Mouse (Mus musculus): ENCODE data around the gene 1700034J05Rik. TPM values are rescaled to one million over a fixed set of nuclear protein-coding genes. Genes with fewer than 3 reads are reported as not detected.

Gene 1700034J05Rik
- polyA plus RNA-seq, 1 experiment from 2014 or later, result 0.09 TPM

GRCm38 (mm10) chr6:146960956-146961355 lies 6.7 kb upstream of the 1700034J05Rik start:
- whole genome bisulfite sequencing, result 94% methylated on average over 5 of the region's 5 CpGs
- no peaks in the 10 kb centered on the region for H3K36me3 ChIP-seq (ENCODE audit: control insufficient read depth, insufficient read depth, low read length)
- H3K27me3 ChIP-seq (ENCODE audit: control insufficient read depth, insufficient read depth, low read length), result no peaks in the 10 kb centered on the region
- peaks cover under 1% of the 10 kb centered on the region; the same call in 1 of the 2 replicates for H3K4me1 ChIP-seq (replicated peaks; ENCODE audit: control insufficient read depth, insufficient read depth, low read length)
- no peak overlapping the region for H3K4me2 ChIP-seq (ENCODE audit: low read depth, low read length, severe bottlenecking)
- no peak overlapping the region for H3K4me3 ChIP-seq (ENCODE audit: low read depth, low read length)
- no peaks in the 10 kb centered on the region for H3K9me3 ChIP-seq (ENCODE audit: control insufficient read depth, low read length)
- H3K9ac ChIP-seq (ENCODE audit: low read length), result no peak overlapping the region
- H3K27ac ChIP-seq (ENCODE audit: low read depth, low read length), result no peak overlapping the region
- ATAC-seq (replicated peaks; ENCODE audit: low FRiP score) (no peak), DNase-seq (ENCODE audit: low spot score) (no peak)

- Histone ChIP-seq H3K9ac (ENCODE audit: low read length) (no peak overlapping the region), H3K4me1 (replicated peaks; ENCODE audit: control insufficient read depth, insufficient read depth, low read length) (peaks cover 4% of the 10 kb centered on the region; the same call in 1 of the 2 replicates), H3K9me3 (ENCODE audit: control insufficient read depth, low read length) (no peaks in the 10 kb centered on the region), H3K36me3 (ENCODE audit: control insufficient read depth, insufficient read depth, low read length) (no peaks in the 10 kb centered on the region), H3K27ac (ENCODE audit: low read depth, low read length) (no peak overlapping the region), H3K27me3 (ENCODE audit: control insufficient read depth, insufficient read depth, low read length) (no peaks in the 10 kb centered on the region), H3K4me3 (ENCODE audit: low read depth, low read length) (no peak overlapping the region), H3K4me2 (ENCODE audit: low read depth, low read length, severe bottlenecking) (no peak overlapping the region)
- no peak for DNase-seq (ENCODE audit: low spot score)
- 91% methylated on average over 9 of the region's 9 CpGs for WGBS
- ATAC-seq (replicated peaks; ENCODE audit: low FRiP score), result no peak
Observed at GRCm38 (mm10) chr6:146959908-146960680, 5.9 kb upstream of the 1700034J05Rik start.

GRCm38 (mm10) chr6:146958694-146959093 lies 4.5 kb upstream of the 1700034J05Rik start:
- WGBS, result 79% methylated on average over 1 of the region's 1 CpGs
- DNase-seq (ENCODE audit: low spot score), result no peak

GRCm38 (mm10) chr6:146956961-146957360 lies 2.7 kb upstream of the 1700034J05Rik start:
- no peaks in the 10 kb centered on the region for H3K27me3 ChIP-seq (ENCODE audit: control insufficient read depth, insufficient read depth, low read length)
- H3K4me2 ChIP-seq (ENCODE audit: low read depth, low read length, severe bottlenecking), result no peak overlapping the region
- H3K4me3 ChIP-seq (ENCODE audit: low read depth, low read length), result no peak overlapping the region
- no peaks in the 10 kb centered on the region for H3K9me3 ChIP-seq (ENCODE audit: control insufficient read depth, low read length)
- DNase-seq (ENCODE audit: low spot score) (no peak), ATAC-seq (replicated peaks; ENCODE audit: low FRiP score) (no peak)
- WGBS, result 90% methylated on average over 1 of the region's 1 CpGs
- H3K9ac ChIP-seq (ENCODE audit: low read length), result no peak overlapping the region
- H3K4me1 ChIP-seq (replicated peaks; ENCODE audit: control insufficient read depth, insufficient read depth, low read length), result peaks cover 4% of the 10 kb centered on the region; the same call in 1 of the 2 replicates
- no peak overlapping the region for H3K27ac ChIP-seq (ENCODE audit: low read depth, low read length)
- H3K36me3 ChIP-seq (ENCODE audit: control insufficient read depth, insufficient read depth, low read length), result no peaks in the 10 kb centered on the region

More at GRCm38 (mm10) chr6:146958694-146959093, 4.5 kb upstream of the 1700034J05Rik start:
- no peaks in the 10 kb centered on the region for H3K36me3 ChIP-seq (ENCODE audit: control insufficient read depth, insufficient read depth, low read length)
- ATAC-seq (replicated peaks; ENCODE audit: low FRiP score), result no peak
- H3K27me3 ChIP-seq (ENCODE audit: control insufficient read depth, insufficient read depth, low read length), result no peaks in the 10 kb centered on the region
- no peaks in the 10 kb centered on the region for H3K9me3 ChIP-seq (ENCODE audit: control insufficient read depth, low read length)
- no peak overlapping the region for H3K4me2 ChIP-seq (ENCODE audit: low read depth, low read length, severe bottlenecking)
- H3K4me1 ChIP-seq (replicated peaks; ENCODE audit: control insufficient read depth, insufficient read depth, low read length), result peaks cover 4% of the 10 kb centered on the region; the same call in 1 of the 2 replicates
- no peak overlapping the region for H3K9ac ChIP-seq (ENCODE audit: low read length)
- H3K4me3 ChIP-seq (ENCODE audit: low read depth, low read length), result no peak overlapping the region
- H3K27ac ChIP-seq (ENCODE audit: low read depth, low read length), result no peak overlapping the region

GRCm38 (mm10) chr6:146955896-146956295 lies 1.7 kb upstream of the 1700034J05Rik start:
- WGBS, result 14% methylated on average over 12 of the region's 12 CpGs
- DNase-seq (ENCODE audit: low spot score) (peak; percentile 68), ATAC-seq (replicated peaks; ENCODE audit: low FRiP score) (peak; percentile 71)
- Histone ChIP-seq H3K36me3 (ENCODE audit: control insufficient read depth, insufficient read depth, low read length) (no peaks in the 10 kb centered on the region), H3K27ac (ENCODE audit: low read depth, low read length) (no peak overlapping the region), H3K9me3 (ENCODE audit: control insufficient read depth, low read length) (no peaks in the 10 kb centered on the region), H3K9ac (ENCODE audit: low read length) (no peak overlapping the region), H3K4me3 (ENCODE audit: low read depth, low read length) (no peak overlapping the region), H3K27me3 (ENCODE audit: control insufficient read depth, insufficient read depth, low read length) (no peaks in the 10 kb centered on the region), H3K4me2 (ENCODE audit: low read depth, low read length, severe bottlenecking) (no peak overlapping the region), H3K4me1 (replicated peaks; ENCODE audit: control insufficient read depth, insufficient read depth, low read length) (peaks cover 4% of the 10 kb centered on the region; the same call in 1 of the 2 replicates)

GRCm38 (mm10) chr6:146955475-146955874 lies 1.3 kb upstream of the 1700034J05Rik start:
- ATAC-seq (replicated peaks; ENCODE audit: low FRiP score) (no peak), DNase-seq (ENCODE audit: low spot score) (no peak)
- Histone ChIP-seq H3K4me1 (replicated peaks; ENCODE audit: control insufficient read depth, insufficient read depth, low read length) (peaks cover 4% of the 10 kb centered on the region; the same call in 1 of the 2 replicates), H3K4me3 (ENCODE audit: low read depth, low read length) (no peak overlapping the region), H3K27ac (ENCODE audit: low read depth, low read length) (no peak overlapping the region), H3K27me3 (ENCODE audit: control insufficient read depth, insufficient read depth, low read length) (no peaks in the 10 kb centered on the region), H3K9me3 (ENCODE audit: control insufficient read depth, low read length) (no peaks in the 10 kb centered on the region), H3K4me2 (ENCODE audit: low read depth, low read length, severe bottlenecking) (no peak overlapping the region), H3K36me3 (ENCODE audit: control insufficient read depth, insufficient read depth, low read length) (no peaks in the 10 kb centered on the region), H3K9ac (ENCODE audit: low read length) (no peak overlapping the region)
- 80% methylated on average over 1 of the region's 1 CpGs for WGBS

- Histone ChIP-seq H3K4me1 (replicated peaks; ENCODE audit: control insufficient read depth, insufficient read depth, low read length) (peaks cover 4% of the 10 kb centered on the region; the same call in 1 of the 2 replicates), H3K9me3 (ENCODE audit: control insufficient read depth, low read length) (no peaks in the 10 kb centered on the region), H3K4me3 (ENCODE audit: low read depth, low read length) (no peak overlapping the region), H3K27me3 (ENCODE audit: control insufficient read depth, insufficient read depth, low read length) (no peaks in the 10 kb centered on the region), H3K36me3 (ENCODE audit: control insufficient read depth, insufficient read depth, low read length) (no peaks in the 10 kb centered on the region), H3K27ac (ENCODE audit: low read depth, low read length) (no peak overlapping the region), H3K4me2 (ENCODE audit: low read depth, low read length, severe bottlenecking) (no peak overlapping the region), H3K9ac (ENCODE audit: low read length) (no peak overlapping the region)
- DNase-seq (ENCODE audit: low spot score), result no peak
- whole genome bisulfite sequencing, result 7% methylated on average over 1 of the region's 1 CpGs
- no peak for ATAC-seq (replicated peaks; ENCODE audit: low FRiP score)
Observed at GRCm38 (mm10) chr6:146950454-146950832, 3.8 kb downstream of the 1700034J05Rik start.

GRCm38 (mm10) chr6:146949682-146950453 lies 4.4 kb downstream of the 1700034J05Rik start:
- H3K27ac ChIP-seq (ENCODE audit: low read depth, low read length), result no peak overlapping the region
- no peaks in the 10 kb centered on the region for H3K27me3 ChIP-seq (ENCODE audit: control insufficient read depth, insufficient read depth, low read length)
- ATAC-seq (replicated peaks; ENCODE audit: low FRiP score), result no peak
- no peak overlapping the region for H3K4me3 ChIP-seq (ENCODE audit: low read depth, low read length)
- peaks cover 4% of the 10 kb centered on the region; the same call in 1 of the 2 replicates for H3K4me1 ChIP-seq (replicated peaks; ENCODE audit: control insufficient read depth, insufficient read depth, low read length)
- H3K36me3 ChIP-seq (ENCODE audit: control insufficient read depth, insufficient read depth, low read length), result no peaks in the 10 kb centered on the region
- no peaks in the 10 kb centered on the region for H3K9me3 ChIP-seq (ENCODE audit: control insufficient read depth, low read length)
- WGBS, result 37% methylated on average over 10 of the region's 10 CpGs
- DNase-seq (ENCODE audit: low spot score), result no peak
- no peak overlapping the region for H3K9ac ChIP-seq (ENCODE audit: low read length)
- no peak overlapping the region for H3K4me2 ChIP-seq (ENCODE audit: low read depth, low read length, severe bottlenecking)
